Mouse (Mus musculus) hindbrain, embryonic 11.5 days (tissue): Measurements from ENCODE around the gene Lins1. TPM values are rescaled to one million over a fixed set of nuclear protein-coding genes. Genes with fewer than 3 reads are reported as not detected.

Experiments
- ATAC-seq: fragments of 200-750 bp; cut with Nextera tagmentation; 2 replicates; pipeline ENCODE4 v1.8.0; 2017; ENCODE audit warnings: mild to moderate bottlenecking, moderate TSS enrichment, moderate library complexity; ENCODE audit not compliant: low FRiP score
- DNase-seq: peaks from one replicate; pipeline ENCODE4 v3.0.0-alpha.2; 2015; ENCODE audit warnings: low spot score
- H3K27ac ChIP-seq: fragments of 300-500 bp; sonication (generic); 2 replicates; pipeline ENCODE4 v1.5.1; 2014; ENCODE audit warnings: mild to moderate bottlenecking, low read depth, low read length
- H3K27me3 ChIP-seq: fragments of 300-500 bp; sonication (generic); 2 replicates; pipeline ENCODE4 v1.6.1; 2014; ENCODE audit warnings: mild to moderate bottlenecking, low read length, moderate library complexity, mixed read lengths; ENCODE audit not compliant: control insufficient read depth, insufficient read depth
- H3K36me3 ChIP-seq: fragments of 300-500 bp; sonication (generic); 2 replicates; pipeline ENCODE4 v1.6.1; 2014; ENCODE audit warnings: mild to moderate bottlenecking, low read length, moderate library complexity, mixed read lengths; ENCODE audit not compliant: control insufficient read depth, insufficient read depth
- H3K4me1 ChIP-seq: fragments of 300-500 bp; sonication (generic); replicated peaks from 2 replicates; pipeline ENCODE4 v1.6.1; 2014; ENCODE audit warnings: low read length, mixed read lengths; ENCODE audit not compliant: control insufficient read depth, insufficient read depth
- H3K4me2 ChIP-seq: fragments of 300-500 bp; sonication (generic); replicated peaks from 2 replicates; pipeline ENCODE4 v1.6.1; 2014; ENCODE audit warnings: mild to moderate bottlenecking, low read depth, low read length
- H3K4me3 ChIP-seq: fragments of 300-500 bp; sonication (generic); 2 replicates; pipeline ENCODE4 v1.5.1; 2014; ENCODE audit warnings: low read depth, low read length
- H3K9ac ChIP-seq: fragments of 300-500 bp; sonication (generic); 2 replicates; pipeline ENCODE4 v1.6.1; 2014; ENCODE audit warnings: low read depth, low read length
- H3K9me3 ChIP-seq: fragments of 300-500 bp; sonication (generic); 2 replicates; pipeline ENCODE4 v1.6.1; 2016; ENCODE audit warnings: low read length; ENCODE audit not compliant: control insufficient read depth
- WGBS: fragments of 180-500 bp; shearing (Covaris S2); extraction: QIAGEN DNeasy Blood & Tissue Kit; methylation state at CpG from one replicate; pipeline ENCODE4 v1.1.7; 2014; 5-methylcytosine and 5-hydroxymethylcytosine counted together
- polyA plus RNA-seq: library from polyadenylated mRNA; unstranded; fragments of >200 nt; fragmentation: Nextera tagmentation; extraction: Ambion mirVana; gene quantifications from 2 replicates; pipeline ENCODE4 v1.2.1, GENCODE M21; 2014

Gene Lins1
- polyA plus RNA-seq, 1 experiment from 2014 or later = 25.6 TPM

DNA sequence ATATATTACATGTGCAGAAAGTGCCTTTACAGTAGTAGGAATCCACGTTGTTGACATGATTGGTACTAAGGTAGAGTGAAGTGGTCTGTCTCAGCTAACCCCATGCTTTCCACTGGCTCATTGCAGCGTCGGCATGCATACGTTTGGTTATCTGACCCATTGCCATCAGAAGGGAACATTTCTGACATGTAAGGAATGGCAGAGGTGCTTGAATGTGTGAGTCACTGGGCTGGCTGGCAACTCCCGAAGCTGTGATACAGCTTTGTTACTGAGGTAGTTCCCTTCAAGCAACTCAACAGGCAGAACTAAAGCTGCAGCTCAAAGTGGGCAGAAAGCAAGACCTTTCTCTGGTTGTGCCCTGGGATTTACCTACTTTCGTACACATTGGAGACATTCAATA, 45.3 kb downstream of the Lins1 start:
- H3K9me3 ChIP-seq = no peaks in the 10 kb centered on the region
- 93% methylated on average over 6 of the region's 6 CpGs for WGBS
- H3K27ac ChIP-seq = no peak overlapping the region
- H3K4me2 ChIP-seq = no peak overlapping the region
- H3K4me1 ChIP-seq = no peaks in the 10 kb centered on the region
- H3K9ac ChIP-seq = no peak overlapping the region
- H3K36me3 ChIP-seq = no peaks in the 10 kb centered on the region
- no peaks in the 10 kb centered on the region for H3K27me3 ChIP-seq
- H3K4me3 ChIP-seq = no peak overlapping the region
- ATAC-seq (no peak), DNase-seq (no peak)

GRCm38 (mm10) chr7:66737418-66737817, 47.7 kb downstream of the Lins1 start:
- 88% methylated on average over 4 of the region's 4 CpGs for WGBS
- H3K27me3 ChIP-seq = no peaks in the 10 kb centered on the region
- H3K36me3 ChIP-seq = no peaks in the 10 kb centered on the region
- DNase-seq = no peak
- no peaks in the 10 kb centered on the region for H3K9me3 ChIP-seq
- ATAC-seq = no peak
- no peak overlapping the region for H3K4me2 ChIP-seq
- H3K4me3 ChIP-seq = no peak overlapping the region
- no peak overlapping the region for H3K9ac ChIP-seq
- no peak overlapping the region for H3K27ac ChIP-seq
- H3K4me1 ChIP-seq = no peaks in the 10 kb centered on the region

DNA sequence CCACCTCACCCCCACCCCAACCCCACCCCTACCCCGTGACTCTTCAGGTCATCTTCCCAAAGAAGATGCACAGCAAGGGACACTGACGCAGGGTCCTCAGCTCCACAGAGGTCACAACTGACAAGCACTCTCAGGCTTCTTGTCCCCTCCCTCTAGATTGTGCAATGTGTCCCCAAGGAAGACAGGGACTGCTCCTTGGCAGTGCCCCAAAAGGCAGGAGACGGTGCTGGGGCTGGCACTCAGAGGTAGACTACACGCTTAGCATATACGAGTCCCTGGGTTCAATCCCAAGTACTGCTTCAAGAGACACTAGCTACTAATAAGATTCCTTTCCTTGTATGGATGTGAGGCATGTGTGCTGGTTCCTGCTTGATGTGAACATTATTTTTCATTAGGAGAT, 51.3 kb downstream of the Lins1 start:
- no peak overlapping the region for H3K9ac ChIP-seq
- DNase-seq = no peak
- ATAC-seq = no peak

DNA sequence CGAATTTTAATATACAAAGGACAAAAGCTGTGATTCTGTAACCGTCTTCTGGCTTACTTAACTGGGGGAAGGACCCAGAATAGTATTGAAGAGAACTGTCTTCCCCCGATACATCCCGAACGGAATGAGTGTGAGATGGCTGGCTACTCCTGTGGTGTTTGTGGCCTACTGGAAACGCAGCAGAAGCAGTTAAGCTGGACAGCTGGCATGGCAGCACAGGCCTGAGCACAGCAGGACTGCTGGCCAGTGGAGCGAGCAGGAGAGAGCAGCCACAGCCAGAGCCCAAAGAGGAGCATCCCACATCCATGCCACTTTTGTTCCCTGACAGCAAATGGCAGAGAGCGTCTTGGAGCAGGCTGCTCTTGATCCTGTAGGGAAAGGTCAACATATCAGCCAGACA, 51.7 kb downstream of the Lins1 start:
- Histone ChIP-seq H3K4me3 (no peak overlapping the region), H3K9ac (no peak overlapping the region), H3K4me2 (no peak overlapping the region), H3K27ac (no peak overlapping the region), H3K27me3 (no peaks in the 10 kb centered on the region), H3K9me3 (no peaks in the 10 kb centered on the region), H3K4me1 (no peaks in the 10 kb centered on the region), H3K36me3 (no peaks in the 10 kb centered on the region)
- ATAC-seq = no peak
- no peak for DNase-seq
- 64% methylated on average over 8 of the region's 8 CpGs for WGBS

More for the DNA sequence above, 51.3 kb downstream of the Lins1 start:
- H3K9me3 ChIP-seq = no peaks in the 10 kb centered on the region
- H3K4me2 ChIP-seq = no peak overlapping the region
- no peaks in the 10 kb centered on the region for H3K27me3 ChIP-seq
- H3K4me3 ChIP-seq = no peak overlapping the region
- WGBS = 89% methylated on average over 5 of the region's 5 CpGs
- no peaks in the 10 kb centered on the region for H3K4me1 ChIP-seq
- no peaks in the 10 kb centered on the region for H3K36me3 ChIP-seq
- H3K27ac ChIP-seq = no peak overlapping the region

DNA sequence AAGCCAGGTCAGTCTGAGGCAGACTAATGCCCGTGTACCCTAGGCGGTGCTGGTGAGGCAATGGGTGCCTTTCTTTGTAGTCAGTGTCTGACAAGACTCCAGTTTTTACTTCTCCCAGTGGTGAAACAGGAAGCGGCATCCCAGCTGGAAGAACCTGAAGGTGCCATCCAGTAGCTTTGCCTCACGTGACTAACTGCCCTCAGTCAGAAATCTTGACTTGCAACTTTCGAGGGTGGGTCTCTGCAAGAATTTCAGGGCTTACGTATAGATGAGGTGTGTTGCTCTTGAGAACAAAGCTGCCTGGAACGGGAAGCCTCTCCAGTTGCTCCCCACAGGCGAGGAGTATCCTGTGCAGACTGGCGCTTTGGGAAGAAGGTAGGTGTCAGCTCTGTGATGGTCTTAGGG, 53.7 kb downstream of the Lins1 start, which contains the start of gene Cers3:
Gene Cers3, plus strand, starts transcription at position 128 of the 405 bp plus-strand sequence.
- no peak for ATAC-seq
- Histone ChIP-seq H3K27me3 (no peaks in the 10 kb centered on the region), H3K9ac (no peak within 1 kb of the TSS), H3K36me3 (no peaks in the 10 kb centered on the region), H3K27ac (no peak within 1 kb of the TSS), H3K4me2 (no peak within 1 kb of the TSS), H3K4me3 (no peak within 1 kb of the TSS), H3K4me1 (no peaks in the 10 kb centered on the region), H3K9me3 (no peaks in the 10 kb centered on the region)
- DNase-seq = no peak
- WGBS = 76% methylated on average over 9 of the region's 9 CpGs

DNA sequence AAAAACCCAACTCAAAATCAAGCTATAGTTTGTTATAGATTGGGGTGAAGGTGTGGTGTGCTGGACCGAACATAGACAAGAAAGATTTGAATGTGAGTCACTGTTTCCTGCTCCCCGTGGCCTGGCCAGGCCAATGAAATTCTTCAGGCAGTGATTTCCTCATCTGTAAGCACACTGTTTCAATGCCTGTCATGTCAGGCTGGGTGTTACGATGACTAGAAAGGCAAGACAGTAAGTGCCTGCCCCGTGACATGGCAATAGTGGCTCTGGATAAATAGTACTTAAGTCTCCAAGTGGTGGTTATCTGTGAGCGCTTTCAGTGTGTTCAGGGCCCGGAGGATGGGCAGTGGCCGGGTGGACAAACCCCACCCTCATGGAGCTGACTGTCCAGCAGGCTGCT, 57.3 kb downstream of the Lins1 start:
- WGBS = 90% methylated on average over 7 of the region's 7 CpGs
- no peak for DNase-seq
- H3K27me3 ChIP-seq = no peaks in the 10 kb centered on the region
- no peak overlapping the region for H3K4me2 ChIP-seq
- H3K27ac ChIP-seq = no peak overlapping the region
- H3K9me3 ChIP-seq = no peaks in the 10 kb centered on the region
- ATAC-seq = no peak
- H3K4me3 ChIP-seq = no peak overlapping the region
- H3K9ac ChIP-seq = no peak overlapping the region
- no peaks in the 10 kb centered on the region for H3K4me1 ChIP-seq
- no peaks in the 10 kb centered on the region for H3K36me3 ChIP-seq

DNA sequence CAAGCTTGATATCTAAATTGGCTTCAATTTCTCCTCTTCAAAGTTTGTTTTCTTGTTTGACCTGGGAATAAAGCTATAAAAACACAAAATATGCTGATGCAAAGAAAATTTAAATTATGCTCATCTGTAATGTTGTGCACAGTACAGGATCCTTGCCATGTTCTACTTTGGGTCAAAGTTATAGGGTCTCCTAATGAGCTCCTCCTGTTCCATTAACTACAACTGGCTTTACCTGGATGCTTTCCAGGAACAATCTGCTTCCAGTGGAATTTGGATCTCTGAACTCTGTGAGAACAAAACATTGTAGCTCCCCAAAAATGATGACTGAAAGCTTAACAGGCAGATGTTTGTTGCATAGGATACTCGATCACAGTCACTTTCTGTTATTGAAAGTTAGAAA, 60.3 kb downstream of the Lins1 start:
- Histone ChIP-seq H3K9ac (no peak overlapping the region), H3K9me3 (no peaks in the 10 kb centered on the region), H3K36me3 (no peaks in the 10 kb centered on the region), H3K4me2 (no peak overlapping the region), H3K27ac (no peak overlapping the region), H3K4me1 (no peaks in the 10 kb centered on the region), H3K4me3 (no peak overlapping the region), H3K27me3 (no peaks in the 10 kb centered on the region)
- 83% methylated on average over 1 of the region's 1 CpGs for WGBS
- DNase-seq (no peak), ATAC-seq (no peak)

GRCm38 (mm10) chr7:66753816-66754215, 64.1 kb downstream of the Lins1 start:
- no peak for ATAC-seq
- 89% methylated on average over 8 of the region's 8 CpGs for WGBS
- H3K4me3 ChIP-seq = no peak overlapping the region

GRCm38 (mm10) chr7:66755611-66756010, 65.9 kb downstream of the Lins1 start:
- 92% methylated on average over 7 of the region's 7 CpGs for WGBS

More at GRCm38 (mm10) chr7:66753816-66754215, 64.1 kb downstream of the Lins1 start:
- Histone ChIP-seq H3K27ac (no peak overlapping the region), H3K9ac (no peak overlapping the region), H3K4me2 (no peak overlapping the region), H3K36me3 (no peaks in the 10 kb centered on the region), H3K27me3 (no peaks in the 10 kb centered on the region), H3K4me1 (no peaks in the 10 kb centered on the region), H3K9me3 (no peaks in the 10 kb centered on the region)
- DNase-seq = no peak

More at GRCm38 (mm10) chr7:66755611-66756010, 65.9 kb downstream of the Lins1 start:
- H3K4me2 ChIP-seq = no peak overlapping the region
- H3K4me1 ChIP-seq = no peaks in the 10 kb centered on the region
- no peak overlapping the region for H3K9ac ChIP-seq
- no peaks in the 10 kb centered on the region for H3K36me3 ChIP-seq
- DNase-seq (no peak), ATAC-seq (no peak)
- no peaks in the 10 kb centered on the region for H3K9me3 ChIP-seq
- H3K4me3 ChIP-seq = no peak overlapping the region
- no peak overlapping the region for H3K27ac ChIP-seq
- no peaks in the 10 kb centered on the region for H3K27me3 ChIP-seq
